Mouse (Mus musculus) heart, postnatal 0 days (tissue): Measurements from ENCODE around the gene Klhdc8a.

Experiments
- CTCF ChIP-seq: IDR thresholded peaks from 2 replicates; pipeline ENCODE4 v1.5.1; 2016; ENCODE audit warnings: antibody characterized with exemption, control low read depth, low read depth
- EP300 ChIP-seq: IDR thresholded peaks from 2 replicates; pipeline ENCODE4 v1.6.1; 2016; ENCODE audit warnings: antibody characterized with exemption, low read depth

GRCm38 (mm10) chr1:132265211-132265859 is 33.1 kb upstream of the Klhdc8a start:
- TF ChIP-seq CTCF: no peak
- no peak for TF ChIP-seq EP300
